Comparison of ENCODE assay signal across 18 mouse cellular contexts in the genomic region with DNA sequence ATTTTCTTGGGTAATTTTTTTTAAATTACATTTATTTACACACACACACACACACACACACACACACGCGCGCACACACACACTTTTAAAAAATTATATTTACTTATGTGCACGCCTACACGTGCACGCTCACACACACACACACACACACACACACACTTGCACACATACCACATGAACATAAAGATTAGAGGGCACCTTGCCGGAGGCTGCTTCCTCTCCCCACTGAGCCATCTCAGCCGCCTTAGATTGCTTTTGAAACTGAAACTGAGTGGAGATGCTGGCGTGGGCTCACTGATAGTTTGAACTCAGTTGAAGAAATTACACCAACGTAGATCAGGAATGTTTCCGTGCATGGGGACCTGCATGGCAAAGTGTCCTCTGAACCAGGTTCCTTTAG. TPM values are rescaled to one million over a fixed set of nuclear protein-coding genes. Genes with fewer than 3 reads are reported as not detected.
DNase-seq lines count a peak whose midpoint lies in the region; ATAC-seq and TF ChIP-seq lines count a peak whose summit lies in the region.
"Had no signal": no experiment of that assay in that cellular context is flagged by ENCODE, and none has a peak within 500 bp of the region (broad histone marks: within the 10 kb centered on the region; RNA-seq: fewer than 3 reads in every experiment).

No protein-coding gene starts in this region.

- no peaks in the 10 kb centered on the region for H3K27me3 ChIP-seq in thymus, adult 2 months (ENCODE audit: control insufficient read depth, insufficient read depth, low read length)
- H3K27me3 ChIP-seq: forebrain, embryonic 15.5 days; hindbrain, embryonic 13.5 days; lung, embryonic 15.5 days; neural tube, embryonic 13.5 days had no signal

- peaks cover 24% of the 10 kb centered on the region for H3K4me1 ChIP-seq in thymus, adult 2 months (replicated peaks; ENCODE audit: control insufficient read depth, insufficient read depth, low read length)

- peak overlapping the region; percentile 89 for H3K27ac ChIP-seq in thymus, adult 2 months (ENCODE audit: control insufficient read depth, insufficient read depth, low read length)
- H3K27ac ChIP-seq: forebrain, embryonic 15.5 days; heart, embryonic 10.5 days; hindbrain, embryonic 13.5 days; lung, embryonic 15.5 days; neural tube, embryonic 13.5 days had no signal

- intact Hi-C loops in left cerebral cortex, postnatal 36 days (cut with DNase I) = loop anchor here (5.0 kb wide), 1 partner anchor 132 kb away; no protein-coding TSS in a partner anchor
- intact Hi-C loops in left cerebral cortex, postnatal 10 days (cut with DNase I) = no loop called here
- intact Hi-C loops in left cerebral cortex, postnatal 14 days (cut with DNase I) = loop anchor here (5.0 to 10.0 kb wide), 2 partner anchors 62 to 81 kb away; partner anchors contain the start of genes Pbld1 and Slc25a16

- H3K4me3 ChIP-seq in thymus, adult 2 months (ENCODE audit: control insufficient read depth, insufficient read depth, low read length) = peak overlapping the region; percentile 21
- H3K4me3 ChIP-seq: forebrain, embryonic 15.5 days; heart, embryonic 10.5 days; hindbrain, embryonic 13.5 days; lung, embryonic 15.5 days; neural tube, embryonic 13.5 days had no signal

- H3K36me3 ChIP-seq in thymus, adult 2 months (ENCODE audit: control insufficient read depth, insufficient read depth, low read length) = no peaks in the 10 kb centered on the region; the same call in 1 of the 2 replicates

- TF ChIP-seq POLR2A in thymus, adult 2 months (IDR thresholded peaks at IDR 0.05; ENCODE audit: control insufficient read depth, extremely low read depth, insufficient read depth, low read length, poor library complexity) = no peak

- WGBS in thymus, adult 2 months = 34% methylated on average over 11 of the region's 11 CpGs

- DNase-seq in A20 (ENCODE audit: low read depth, low spot score) = peak; percentile 79
- DNase-seq in CD4-positive helper T cell, adult 2 months (ENCODE audit: low read depth, low spot score) = peak; percentile 91
- peak; percentile 59 for DNase-seq in thymus, adult 2 months
- DNase-seq in left cerebral cortex, postnatal 36 days (ENCODE audit: low spot score in 2 of 2) = no peak
- no peak for DNase-seq in left cerebral cortex, postnatal 10 days (ENCODE audit: extremely low spot score in 1 of 2, low spot score in 2 of 2)
- no peak for DNase-seq in left cerebral cortex, postnatal 14 days (ENCODE audit: low spot score in 2 of 2)
- DNase-seq: adrenal gland, adult 2 months; cerebellum, adult 8-10 months; embryo, embryonic 11 days; left cerebral cortex, postnatal 4 days had no signal

- no peak for TF ChIP-seq CTCF in thymus, adult 2 months (IDR thresholded peaks at IDR 0.05; ENCODE audit: borderline replicate concordance, control insufficient read depth, extremely low read depth, insufficient read depth, low read length, poor library complexity)

- ATAC-seq in inflammation-experienced regulatory T-cells, adult 6 months = peak; percentile 68
- ATAC-seq: forebrain, embryonic 15.5 days had no signal

RNA-seq across cellular contexts. Expression of gene Rufy2, which starts 4.0 kb away (rescaled TPM):
- 10 to 100 TPM; 25.8 to 61.7 (median 43.9) TPM for polyA plus RNA-seq in inflammation-experienced regulatory T-cells, adult 6 months (2017; shearing (Covaris generic))
- polyA plus RNA-seq in thymus, adult 2 months (2012; rRNA removed) = 7.5 and 8.0 TPM in 2 replicates
- total RNA-seq in left cerebral cortex, postnatal 36 days (2021) = 100 to 1,000 TPM in 1 of 2 experiments, 10 to 100 TPM in 1; 79.6 to 103 TPM
- 10 to 100 TPM; 84.3 to 91.7 TPM for total RNA-seq in left cerebral cortex, postnatal 10 days (2021)
- total RNA-seq in left cerebral cortex, postnatal 14 days (2021) = 10 to 100 TPM; 86.1 to 88.7 TPM

RNA-seq across cellular contexts. Expression of gene Dna2, which starts 37.2 kb away (rescaled TPM):
- polyA plus RNA-seq in inflammation-experienced regulatory T-cells, adult 6 months (2017; shearing (Covaris generic)) = 1 to 10 TPM; 1.6 to 9.8 (median 3.6) TPM
- polyA plus RNA-seq in thymus, adult 2 months (2012; rRNA removed) = 20.0 and 23.6 TPM in 2 replicates
- 1 to 10 TPM; 1.5 to 2.7 TPM for total RNA-seq in left cerebral cortex, postnatal 36 days (2021)
- 1 to 10 TPM; 1.6 to 2.3 TPM for total RNA-seq in left cerebral cortex, postnatal 10 days (2021)
- total RNA-seq in left cerebral cortex, postnatal 14 days (2021) = 1 to 10 TPM; 1.4 TPM

RNA-seq across cellular contexts. Expression of gene Hnrnph3, which starts 39.9 kb away (rescaled TPM):
- 100 to 1,000 TPM in 1 of 3 experiments, 10 to 100 TPM in 2; 61.1 to 117 (median 97.4) TPM for polyA plus RNA-seq in inflammation-experienced regulatory T-cells, adult 6 months (2017; shearing (Covaris generic))
- polyA plus RNA-seq in thymus, adult 2 months (2012; rRNA removed) = 22.8 and 27.2 TPM in 2 replicates
- total RNA-seq in left cerebral cortex, postnatal 36 days (2021) = 10 to 100 TPM; 36.1 to 65.0 TPM
- total RNA-seq in left cerebral cortex, postnatal 10 days (2021) = 10 to 100 TPM; 32.0 to 35.9 TPM
- total RNA-seq in left cerebral cortex, postnatal 14 days (2021) = 10 to 100 TPM; 36.0 to 36.6 TPM

RNA-seq across cellular contexts. Expression of gene Pbld2, which starts 40.0 kb away (rescaled TPM):
- polyA plus RNA-seq in inflammation-experienced regulatory T-cells, adult 6 months (2017; shearing (Covaris generic)) = under 1 TPM in 2 of 3 experiments, not detected in 1; 0.51 to 0.98 TPM
- polyA plus RNA-seq in thymus, adult 2 months (2012; rRNA removed) = 0.42 and 0.62 TPM in 2 replicates
- total RNA-seq in left cerebral cortex, postnatal 36 days (2021) = 1 to 10 TPM; 1.7 TPM
- 1 to 10 TPM; 2.2 to 2.3 TPM for total RNA-seq in left cerebral cortex, postnatal 10 days (2021)
- 1 to 10 TPM; 1.4 to 1.8 TPM for total RNA-seq in left cerebral cortex, postnatal 14 days (2021)
- total RNA-seq: megakaryocyte progenitor cell, adult 5-6 weeks; midbrain, postnatal 0 days had no signal

Comparison
In these comparisons a context has a peak if more than half of its experiments do, and no peak if none do; other contexts are left out.
1. DNase-seq: peak in A20 (single experiment), CD4-positive helper T cell, adult 2 months (single experiment) and thymus, adult 2 months (single experiment); none in left cerebral cortex, postnatal 36 days (0 of 2), left cerebral cortex, postnatal 10 days (0 of 2) and left cerebral cortex, postnatal 14 days (0 of 2).